Mouse (Mus musculus): ENCODE data around the gene Taok2. TPM values are rescaled to one million over a fixed set of nuclear protein-coding genes. Genes with fewer than 3 reads are reported as not detected.

Gene Taok2
- polyA plus RNA-seq, 1 experiment from 2014 or later = 29.1 TPM

- H3K36me3 ChIP-seq (ENCODE audit: control insufficient read depth, insufficient read depth, low read length) = no peaks in the 10 kb centered on the region
- H3K9me3 ChIP-seq (ENCODE audit: control insufficient read depth, low read length) = no peaks in the 10 kb centered on the region
- H3K4me2 ChIP-seq (ENCODE audit: low read depth, low read length) = peak within 1 kb of the TSS; percentile 53
- no peak within 1 kb of the TSS for H3K27ac ChIP-seq (replicated peaks; ENCODE audit: low read depth, low read length)
- no peak within 1 kb of the TSS for H3K9ac ChIP-seq (ENCODE audit: low read depth, low read length)
- H3K4me1 ChIP-seq (ENCODE audit: control insufficient read depth, insufficient read depth, low read length) = no peaks in the 10 kb centered on the region
- peak within 1 kb of the TSS; percentile 29 for H3K4me3 ChIP-seq (ENCODE audit: low read depth, low read length)
- DNase-seq (ENCODE audit: low spot score) (no peak), ATAC-seq (ENCODE audit: low read depth) (no peak)
- no peaks in the 10 kb centered on the region for H3K27me3 ChIP-seq (replicated peaks; ENCODE audit: control insufficient read depth, insufficient read depth, low read length)
- WGBS = 56% methylated on average over 5 of the region's 5 CpGs
These were observed 53.0 kb downstream of the Taok2 start, which contains the start of gene 4930451I11Rik for GRCm38 (mm10) chr7:126831539-126831938. 4930451I11Rik (minus strand) TSS chr7:126831639.

GRCm38 (mm10) chr7:126825952-126826351 lies 58.6 kb downstream of the Taok2 start:
- no peak for ATAC-seq (ENCODE audit: low read depth)
- Histone ChIP-seq H3K9me3 (ENCODE audit: control insufficient read depth, low read length) (no peaks in the 10 kb centered on the region), H3K36me3 (ENCODE audit: control insufficient read depth, insufficient read depth, low read length) (no peaks in the 10 kb centered on the region), H3K4me1 (ENCODE audit: control insufficient read depth, insufficient read depth, low read length) (no peaks in the 10 kb centered on the region), H3K9ac (ENCODE audit: low read depth, low read length) (no peak overlapping the region), H3K4me3 (ENCODE audit: low read depth, low read length) (no peak overlapping the region), H3K27me3 (replicated peaks; ENCODE audit: control insufficient read depth, insufficient read depth, low read length) (peaks cover 26% of the 10 kb centered on the region), H3K27ac (replicated peaks; ENCODE audit: low read depth, low read length) (no peak overlapping the region), H3K4me2 (ENCODE audit: low read depth, low read length) (no peak overlapping the region)
- 73% methylated on average over 5 of the region's 5 CpGs for WGBS
- no peak for DNase-seq (ENCODE audit: low spot score)

GRCm38 (mm10) chr7:126825403-126825802 lies 59.1 kb downstream of the Taok2 start:
- no peaks in the 10 kb centered on the region for H3K36me3 ChIP-seq (ENCODE audit: control insufficient read depth, insufficient read depth, low read length)
- H3K4me3 ChIP-seq (ENCODE audit: low read depth, low read length) = no peak overlapping the region
- H3K4me2 ChIP-seq (ENCODE audit: low read depth, low read length) = no peak overlapping the region
- peaks cover 26% of the 10 kb centered on the region for H3K27me3 ChIP-seq (replicated peaks; ENCODE audit: control insufficient read depth, insufficient read depth, low read length)
- DNase-seq (ENCODE audit: low spot score) (no peak), ATAC-seq (ENCODE audit: low read depth) (no peak)
- H3K9ac ChIP-seq (ENCODE audit: low read depth, low read length) = no peak overlapping the region
- 17% methylated on average over 8 of the region's 8 CpGs for WGBS
- no peaks in the 10 kb centered on the region for H3K9me3 ChIP-seq (ENCODE audit: control insufficient read depth, low read length)
- H3K27ac ChIP-seq (replicated peaks; ENCODE audit: low read depth, low read length) = no peak overlapping the region
- H3K4me1 ChIP-seq (ENCODE audit: control insufficient read depth, insufficient read depth, low read length) = no peaks in the 10 kb centered on the region

- H3K27me3 ChIP-seq (replicated peaks; ENCODE audit: control insufficient read depth, insufficient read depth, low read length) = peaks cover 26% of the 10 kb centered on the region
- DNase-seq (ENCODE audit: low spot score) (no peak), ATAC-seq (ENCODE audit: low read depth) (no peak)
- no peak overlapping the region for H3K27ac ChIP-seq (replicated peaks; ENCODE audit: low read depth, low read length)
- H3K9ac ChIP-seq (ENCODE audit: low read depth, low read length) = no peak overlapping the region
- peak overlapping the region; percentile 50; the same call in 1 of the 2 replicates for H3K4me2 ChIP-seq (ENCODE audit: low read depth, low read length)
- H3K9me3 ChIP-seq (ENCODE audit: control insufficient read depth, low read length) = no peaks in the 10 kb centered on the region
- H3K4me1 ChIP-seq (ENCODE audit: control insufficient read depth, insufficient read depth, low read length) = no peaks in the 10 kb centered on the region
- H3K36me3 ChIP-seq (ENCODE audit: control insufficient read depth, insufficient read depth, low read length) = no peaks in the 10 kb centered on the region
- WGBS = 8% methylated on average over 10 of the region's 10 CpGs
- no peak overlapping the region for H3K4me3 ChIP-seq (ENCODE audit: low read depth, low read length)
These were observed 60.6 kb downstream of the Taok2 start for GRCm38 (mm10) chr7:126823940-126824339.

GRCm38 (mm10) chr7:126823202-126823711 lies 61.2 kb downstream of the Taok2 start:
- Histone ChIP-seq H3K4me3 (ENCODE audit: low read depth, low read length) (peak overlapping the region; percentile 30), H3K36me3 (ENCODE audit: control insufficient read depth, insufficient read depth, low read length) (no peaks in the 10 kb centered on the region), H3K4me2 (ENCODE audit: low read depth, low read length) (peak overlapping the region; percentile 50), H3K9me3 (ENCODE audit: control insufficient read depth, low read length) (no peaks in the 10 kb centered on the region), H3K27ac (replicated peaks; ENCODE audit: low read depth, low read length) (no peak overlapping the region), H3K27me3 (replicated peaks; ENCODE audit: control insufficient read depth, insufficient read depth, low read length) (peaks cover 26% of the 10 kb centered on the region), H3K4me1 (ENCODE audit: control insufficient read depth, insufficient read depth, low read length) (no peaks in the 10 kb centered on the region), H3K9ac (ENCODE audit: low read depth, low read length) (peak overlapping the region; percentile 43)
- DNase-seq (ENCODE audit: low spot score) (no peak), ATAC-seq (ENCODE audit: low read depth) (peak; percentile 35; the same call in 1 of the 2 replicates)
- 0% methylated on average over 12 of the region's 19 CpGs for WGBS

- Histone ChIP-seq H3K9me3 (ENCODE audit: control insufficient read depth, low read length) (no peaks in the 10 kb centered on the region), H3K4me3 (ENCODE audit: low read depth, low read length) (peak overlapping the region; percentile 30; the same call in 1 of the 2 replicates), H3K4me1 (ENCODE audit: control insufficient read depth, insufficient read depth, low read length) (no peaks in the 10 kb centered on the region), H3K4me2 (ENCODE audit: low read depth, low read length) (peak overlapping the region; percentile 50), H3K27ac (replicated peaks; ENCODE audit: low read depth, low read length) (no peak overlapping the region), H3K9ac (ENCODE audit: low read depth, low read length) (peak overlapping the region; percentile 43; the same call in 1 of the 2 replicates), H3K36me3 (ENCODE audit: control insufficient read depth, insufficient read depth, low read length) (no peaks in the 10 kb centered on the region), H3K27me3 (replicated peaks; ENCODE audit: control insufficient read depth, insufficient read depth, low read length) (peaks cover 26% of the 10 kb centered on the region)
- DNase-seq (ENCODE audit: low spot score) (no peak), ATAC-seq (ENCODE audit: low read depth) (no peak)
- 14% methylated on average over 8 of the region's 9 CpGs for WGBS
These were observed 61.8 kb downstream of the Taok2 start for GRCm38 (mm10) chr7:126822741-126823140.

GRCm38 (mm10) chr7:126821835-126822511 lies 62.5 kb downstream of the Taok2 start:
- WGBS = 23% methylated on average over 7 of the region's 7 CpGs
- Histone ChIP-seq H3K4me1 (ENCODE audit: control insufficient read depth, insufficient read depth, low read length) (no peaks in the 10 kb centered on the region), H3K4me2 (ENCODE audit: low read depth, low read length) (no peak overlapping the region), H3K36me3 (ENCODE audit: control insufficient read depth, insufficient read depth, low read length) (no peaks in the 10 kb centered on the region), H3K9ac (ENCODE audit: low read depth, low read length) (no peak overlapping the region), H3K9me3 (ENCODE audit: control insufficient read depth, low read length) (no peaks in the 10 kb centered on the region), H3K27ac (replicated peaks; ENCODE audit: low read depth, low read length) (no peak overlapping the region), H3K27me3 (replicated peaks; ENCODE audit: control insufficient read depth, insufficient read depth, low read length) (peaks cover 26% of the 10 kb centered on the region), H3K4me3 (ENCODE audit: low read depth, low read length) (no peak overlapping the region)
- DNase-seq (ENCODE audit: low spot score) (peak; percentile 60), ATAC-seq (ENCODE audit: low read depth) (no peak)

- ATAC-seq (ENCODE audit: low read depth) = no peak
- Histone ChIP-seq H3K9ac (ENCODE audit: low read depth, low read length) (no peak overlapping the region), H3K27me3 (replicated peaks; ENCODE audit: control insufficient read depth, insufficient read depth, low read length) (peaks cover 13% of the 10 kb centered on the region), H3K27ac (replicated peaks; ENCODE audit: low read depth, low read length) (no peak overlapping the region), H3K4me3 (ENCODE audit: low read depth, low read length) (no peak overlapping the region), H3K4me2 (ENCODE audit: low read depth, low read length) (no peak overlapping the region), H3K9me3 (ENCODE audit: control insufficient read depth, low read length) (no peaks in the 10 kb centered on the region), H3K36me3 (ENCODE audit: control insufficient read depth, insufficient read depth, low read length) (no peaks in the 10 kb centered on the region), H3K4me1 (ENCODE audit: control insufficient read depth, insufficient read depth, low read length) (no peaks in the 10 kb centered on the region)
- no peak for DNase-seq (ENCODE audit: low spot score)
- WGBS = 31% methylated on average over 1 of the region's 1 CpGs
These were observed 65.7 kb downstream of the Taok2 start for GRCm38 (mm10) chr7:126818818-126819217.

- DNase-seq (ENCODE audit: low spot score) = no peak
- H3K9ac ChIP-seq (ENCODE audit: low read depth, low read length) = no peak overlapping the region
- H3K4me3 ChIP-seq (ENCODE audit: low read depth, low read length) = no peak overlapping the region
- H3K9me3 ChIP-seq (ENCODE audit: control insufficient read depth, low read length) = no peaks in the 10 kb centered on the region
- ATAC-seq (ENCODE audit: low read depth) = no peak
- no peaks in the 10 kb centered on the region for H3K36me3 ChIP-seq (ENCODE audit: control insufficient read depth, insufficient read depth, low read length)
- peaks cover under 1% of the 10 kb centered on the region for H3K27me3 ChIP-seq (replicated peaks; ENCODE audit: control insufficient read depth, insufficient read depth, low read length)
- H3K27ac ChIP-seq (replicated peaks; ENCODE audit: low read depth, low read length) = no peak overlapping the region
- WGBS = 87% methylated on average over 7 of the region's 7 CpGs
- H3K4me1 ChIP-seq (ENCODE audit: control insufficient read depth, insufficient read depth, low read length) = no peaks in the 10 kb centered on the region
- no peak overlapping the region for H3K4me2 ChIP-seq (ENCODE audit: low read depth, low read length)
These were observed 66.9 kb downstream of the Taok2 start for GRCm38 (mm10) chr7:126817595-126817994.

Data from embryonic facial prominence, embryonic 14.5 days (tissue).